Mouse (Mus musculus) C2C12 (cell line): Measurements from ENCODE around the gene Pmvk.

Experiments
- CTCF ChIP-seq: IDR thresholded peaks from one replicate; pipeline ENCODE4 v1.5.1; 2011; ENCODE audit not compliant: control insufficient read depth, insufficient read depth, insufficient read length
- MAX ChIP-seq: IDR thresholded peaks from one replicate; pipeline ENCODE4 v1.6.1; 2011; ENCODE audit warnings: mild to moderate bottlenecking, control low read depth
- USF1 ChIP-seq: IDR thresholded peaks from one replicate; pipeline ENCODE4 v1.6.1; 2011; ENCODE audit warnings: low read depth, mild to moderate bottlenecking, control low read depth, moderate library complexity

DNA sequence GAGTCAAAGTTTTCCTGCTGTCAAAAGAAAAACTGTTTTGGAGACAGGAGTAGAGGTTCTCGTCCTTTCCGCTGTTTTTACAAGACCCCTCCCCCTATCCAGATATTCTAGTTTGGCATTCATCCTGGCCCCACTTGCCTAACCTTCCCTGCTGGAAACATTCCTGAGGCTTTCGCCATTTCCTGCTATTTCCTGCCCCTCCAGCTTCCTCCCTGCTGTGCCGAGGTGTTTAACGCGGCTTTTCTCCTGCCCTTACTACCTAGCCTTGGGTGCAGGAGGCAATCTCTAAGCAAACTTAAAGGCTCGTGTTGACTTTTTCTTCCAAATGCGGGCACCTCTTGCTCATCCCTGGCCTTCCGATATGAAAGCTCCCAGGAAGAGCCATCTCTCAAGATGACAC is 34.8 kb upstream of the Pmvk start:
- no peak for TF ChIP-seq CTCF
- no peak for TF ChIP-seq USF1
- no peak for TF ChIP-seq MAX
